Mouse (Mus musculus) erythroblast, embryonic 14.5 days (primary cell): Measurements from ENCODE around the gene Olfr1406.
"Not testable (repeated sequence)": the region's sequence is repeated elsewhere in the genome, so short reads cannot be mapped to it uniquely, and the experiment has no call there.

ENCODE experiments used
- GATA1 ChIP-seq: IDR thresholded peaks from 2 replicates; pipeline ENCODE4 v1.6.1; 2012; ENCODE audit warnings: low read length, inconsistent platforms, mixed read lengths
- TAL1 ChIP-seq: IDR thresholded peaks from 3 replicates; pipeline ENCODE4 v1.6.1; 2012; ENCODE audit warnings: low read length, inconsistent platforms, mixed read lengths

DNA sequence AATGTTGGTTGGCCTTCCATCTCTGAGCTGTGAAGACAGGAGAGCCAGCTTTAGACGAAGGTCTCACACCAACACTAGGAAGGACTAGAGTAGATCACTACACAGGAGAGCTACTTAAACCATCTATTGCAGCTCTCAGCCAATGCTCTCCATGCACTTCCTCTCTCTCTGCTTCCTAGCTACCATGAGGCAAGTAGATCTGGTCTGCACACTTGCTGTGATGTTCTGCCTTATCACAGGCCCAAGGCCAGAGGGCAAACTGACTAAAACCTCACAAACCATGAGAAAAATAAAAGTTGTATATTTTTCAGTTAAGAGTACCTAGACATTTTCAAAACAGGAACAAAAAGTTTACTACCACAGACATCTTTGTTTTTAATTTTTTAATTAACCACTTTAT lies 46.6 kb upstream of the Olfr1406 start:
- TF ChIP-seq TAL1, GATA1: not testable (repeated sequence)
